Mouse (Mus musculus): ENCODE measurements around the gene Gm4792. TPM values are rescaled to one million over a fixed set of nuclear protein-coding genes. Genes with fewer than 3 reads are reported as not detected.

Gm4792 gene
- total RNA-seq, 2 experiments from 2014 or later = not detected

- DNase-seq (ENCODE audit: extremely low spot score in 1 of 2, low spot score in 1 of 2) = no peak
These were observed 50.7 kb downstream of the Gm4792 start for GRCm38 (mm10) chr10:94247748-94248349.

Other genes with a start within 250 kb of the Gm4792 start
- gene Nr2c1, start 150.7 kb downstream of the Gm4792 start, total RNA-seq (2021) = 1 to 10 TPM; 8.3 to 9.1 TPM
- 100 to 1,000 TPM; 248 to 264 TPM for gene Ndufa12, start 100.0 kb downstream of the Gm4792 start, total RNA-seq (2021)
- gene Tmcc3, start 13.2 kb upstream of the Gm4792 start, total RNA-seq (2021) = 10 to 100 TPM; 42.6 to 46.9 TPM

Data from layer of hippocampus, postnatal 25 days (tissue).